Mouse (Mus musculus) midbrain, embryonic 13.5 days (tissue): ENCODE results near the gene Araf. TPM values are rescaled to one million over a fixed set of nuclear protein-coding genes. Genes with fewer than 3 reads are reported as not detected.

Source experiments
- ATAC-seq: fragments of 200-750 bp; cut with Nextera tagmentation; 2 replicates; pipeline ENCODE4 v1.8.0; 2017; ENCODE audit warnings: mild to moderate bottlenecking, moderate TSS enrichment, moderate library complexity
- H3K27ac ChIP-seq: fragments of 300-500 bp; sonication (generic); 2 replicates; pipeline ENCODE4 v1.5.1; 2015; ENCODE audit warnings: inconsistent platforms, mild to moderate bottlenecking, moderate library complexity
- H3K27me3 ChIP-seq: fragments of 300-500 bp; sonication (generic); 2 replicates; pipeline ENCODE4 v1.6.1; 2015; ENCODE audit warnings: mild to moderate bottlenecking, inconsistent platforms
- H3K36me3 ChIP-seq: fragments of 300-500 bp; sonication (generic); 2 replicates; pipeline ENCODE4 v1.6.1; 2015; ENCODE audit warnings: mild to moderate bottlenecking, inconsistent platforms
- H3K4me1 ChIP-seq: fragments of 300-500 bp; sonication (generic); replicated peaks from 2 replicates; pipeline ENCODE4 v1.6.1; 2015; ENCODE audit warnings: inconsistent platforms
- H3K4me2 ChIP-seq: fragments of 300-500 bp; sonication (generic); replicated peaks from 2 replicates; pipeline ENCODE4 v1.6.1; 2015; ENCODE audit warnings: moderate library complexity, mild to moderate bottlenecking, inconsistent platforms
- H3K4me3 ChIP-seq: fragments of 300-500 bp; sonication (generic); replicated peaks from 2 replicates; pipeline ENCODE4 v1.5.1; 2015; ENCODE audit warnings: mild to moderate bottlenecking, inconsistent platforms
- H3K9ac ChIP-seq: fragments of 300-500 bp; sonication (generic); replicated peaks from 2 replicates; pipeline ENCODE4 v1.6.1; 2015; ENCODE audit warnings: mild to moderate bottlenecking, inconsistent platforms
- H3K9me3 ChIP-seq: fragments of 300-500 bp; sonication (generic); 2 replicates; pipeline ENCODE4 v1.6.1; 2016; ENCODE audit warnings: mild to moderate bottlenecking, inconsistent platforms
- WGBS: fragments of 180-500 bp; shearing (Covaris S2); methylation state at CpG from one replicate; pipeline ENCODE4 v1.1.7; 2015; 5-methylcytosine and 5-hydroxymethylcytosine counted together
- polyA plus RNA-seq: library from polyadenylated mRNA; unstranded; fragments of >200 nt; fragmentation: Nextera tagmentation; extraction: Ambion mirVana; gene quantifications from 2 replicates; pipeline ENCODE4 v1.2.1, GENCODE M21; 2015

Araf gene
- polyA plus RNA-seq, 1 experiment from 2014 or later: 245 TPM

GRCm38 (mm10) chrX:20861453-20862104 lies 64.0 kb downstream of the Araf start:
- H3K27ac ChIP-seq: no peak overlapping the region
- H3K36me3 ChIP-seq: peaks cover 34% of the 10 kb centered on the region
- no peaks in the 10 kb centered on the region for H3K9me3 ChIP-seq
- no peaks in the 10 kb centered on the region for H3K27me3 ChIP-seq
- no peak for ATAC-seq
- 45% methylated on average over 5 of the region's 5 CpGs for WGBS
- H3K4me2 ChIP-seq: no peak overlapping the region
- no peak overlapping the region for H3K9ac ChIP-seq
- no peaks in the 10 kb centered on the region for H3K4me1 ChIP-seq
- no peak overlapping the region for H3K4me3 ChIP-seq

- WGBS: 39% methylated on average over 24 of the region's 29 CpGs
- Histone ChIP-seq H3K4me1 (no peaks in the 10 kb centered on the region), H3K36me3 (peaks cover 26% of the 10 kb centered on the region), H3K27me3 (no peaks in the 10 kb centered on the region), H3K9me3 (no peaks in the 10 kb centered on the region), H3K4me2 (no peak overlapping the region), H3K9ac (no peak overlapping the region), H3K4me3 (no peak overlapping the region), H3K27ac (no peak overlapping the region)
- peak; percentile 31; the same call in 1 of the 2 replicates for ATAC-seq
Observed at GRCm38 (mm10) chrX:20862105-20863065, 64.8 kb downstream of the Araf start.

DNA sequence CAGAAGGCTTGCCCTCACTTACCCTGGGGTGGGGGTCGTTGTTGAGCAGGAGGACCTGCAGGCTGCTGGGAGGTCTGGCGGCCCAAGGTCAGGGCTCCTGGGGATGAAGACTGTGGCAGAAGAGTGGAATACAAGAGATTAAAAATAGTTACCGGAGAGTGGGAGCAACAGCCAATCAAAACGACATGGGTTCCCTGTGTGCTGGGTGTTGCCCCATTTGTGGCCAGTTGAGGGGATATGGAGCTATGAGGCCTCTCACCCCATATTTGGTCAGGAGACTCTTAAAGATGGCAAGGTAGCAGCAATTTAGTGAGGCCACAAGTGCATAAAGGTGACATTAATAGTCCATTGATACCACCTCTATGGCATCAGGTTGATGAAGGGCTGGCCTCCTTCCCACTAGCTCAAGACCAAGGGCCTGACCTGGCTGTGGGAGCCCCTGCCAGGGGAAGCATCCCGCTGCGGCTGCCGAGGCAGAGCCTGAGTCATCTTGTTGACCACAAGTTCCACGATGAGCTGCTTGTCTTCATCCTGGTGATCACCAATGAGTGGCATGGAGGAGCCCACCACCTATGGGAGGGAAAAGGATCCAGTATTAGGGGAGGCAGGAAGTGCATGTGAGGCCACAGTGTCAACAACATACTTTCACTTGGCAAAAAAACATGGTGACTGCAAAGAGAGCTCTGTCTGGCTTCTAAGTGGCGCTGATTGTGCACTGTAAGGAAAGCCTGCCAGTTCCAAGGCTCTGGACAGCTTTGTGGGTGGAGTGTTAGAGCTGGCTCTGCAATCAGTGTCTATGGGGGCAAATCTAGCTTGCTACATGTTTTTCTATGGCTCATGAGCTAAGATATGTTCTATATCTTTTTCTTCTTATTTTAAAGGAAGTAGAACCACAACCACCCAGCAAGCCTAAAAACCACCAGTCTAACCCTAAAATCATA lies 65.8 kb downstream of the Araf start:
- H3K4me1 ChIP-seq: no peaks in the 10 kb centered on the region
- H3K9ac ChIP-seq: no peak overlapping the region
- no peaks in the 10 kb centered on the region for H3K27me3 ChIP-seq
- no peak overlapping the region for H3K27ac ChIP-seq
- H3K4me3 ChIP-seq: no peak overlapping the region
- H3K4me2 ChIP-seq: no peak overlapping the region
- peak; percentile 7; the same call in 1 of the 2 replicates for ATAC-seq
- 91% methylated on average over 9 of the region's 9 CpGs for WGBS
- peaks cover 17% of the 10 kb centered on the region for H3K36me3 ChIP-seq
- no peaks in the 10 kb centered on the region for H3K9me3 ChIP-seq

- no peaks in the 10 kb centered on the region for H3K27me3 ChIP-seq
- no peaks in the 10 kb centered on the region for H3K9me3 ChIP-seq
- H3K27ac ChIP-seq: no peak overlapping the region
- 76% methylated on average over 4 of the region's 4 CpGs for WGBS
- H3K9ac ChIP-seq: no peak overlapping the region
- peaks cover 6% of the 10 kb centered on the region; the same call in 1 of the 2 replicates for H3K36me3 ChIP-seq
- H3K4me1 ChIP-seq: no peaks in the 10 kb centered on the region
- H3K4me3 ChIP-seq: no peak overlapping the region
- no peak for ATAC-seq
- H3K4me2 ChIP-seq: no peak overlapping the region
Observed at GRCm38 (mm10) chrX:20868091-20868490, 70.5 kb downstream of the Araf start.

DNA sequence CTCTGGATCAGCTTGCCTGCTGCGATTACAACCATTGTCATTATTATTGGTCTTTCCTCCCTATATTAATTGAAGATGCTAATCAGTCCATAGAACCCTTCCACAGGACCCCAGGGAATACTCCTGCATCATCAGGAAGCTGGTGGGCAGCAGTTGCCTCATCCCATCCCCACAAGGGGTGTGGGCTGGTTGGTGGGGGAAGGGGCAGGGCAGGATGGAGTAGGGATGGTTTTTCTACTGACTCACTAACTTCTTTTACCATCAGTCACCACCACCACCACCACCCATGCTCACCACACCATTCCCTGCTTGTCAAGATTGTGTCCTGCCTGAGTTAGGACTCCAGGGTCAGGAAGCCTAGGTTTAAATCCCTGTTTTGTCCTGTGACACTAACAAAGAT lies 71.6 kb downstream of the Araf start:
- Histone ChIP-seq H3K27me3 (no peaks in the 10 kb centered on the region), H3K9me3 (no peaks in the 10 kb centered on the region), H3K4me3 (no peak overlapping the region), H3K9ac (no peak overlapping the region), H3K4me2 (no peak overlapping the region), H3K27ac (no peak overlapping the region), H3K36me3 (no peaks in the 10 kb centered on the region), H3K4me1 (no peaks in the 10 kb centered on the region)
- ATAC-seq: no peak
- 73% methylated on average over 1 of the region's 1 CpGs for WGBS

DNA sequence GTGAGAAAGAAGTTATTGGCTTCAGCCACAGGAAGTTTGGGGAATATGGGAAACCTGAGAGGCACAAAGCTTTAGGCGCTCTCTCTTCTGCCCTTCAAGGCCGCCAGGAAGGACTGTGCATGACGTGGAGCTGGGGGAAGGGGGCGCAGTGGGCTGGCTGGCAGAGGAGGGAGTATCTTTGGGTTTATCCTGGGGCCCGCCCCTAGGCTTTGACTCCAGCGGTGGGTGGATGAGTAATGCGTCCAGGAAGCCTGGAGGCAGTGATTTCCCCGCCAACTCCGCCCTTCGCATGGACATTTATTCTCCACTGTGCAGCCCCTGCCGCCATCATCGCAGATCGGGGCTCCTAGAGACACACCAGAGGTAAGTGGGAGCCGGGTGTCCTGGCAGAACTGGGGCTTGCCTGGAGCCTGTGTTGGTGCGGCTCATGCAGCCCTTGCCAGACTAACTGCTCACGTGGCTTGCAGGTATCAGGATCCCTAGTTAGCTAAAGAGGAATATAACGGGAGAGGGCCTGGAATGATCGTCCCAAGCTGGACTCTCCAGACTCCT lies 72.4 kb downstream of the Araf start, which contains the start of gene Timp1:
Gene Timp1, plus strand, starts transcription at position 205 of the 552 bp plus-strand sequence.
- Histone ChIP-seq H3K4me2 (peak within 1 kb of the TSS; percentile 27), H3K27me3 (no peaks in the 10 kb centered on the region), H3K4me3 (no peak within 1 kb of the TSS), H3K9me3 (no peaks in the 10 kb centered on the region), H3K27ac (no peak within 1 kb of the TSS), H3K9ac (no peak within 1 kb of the TSS), H3K36me3 (no peaks in the 10 kb centered on the region), H3K4me1 (no peaks in the 10 kb centered on the region)
- WGBS: 27% methylated on average over 18 of the region's 18 CpGs
- peak; percentile 66; the same call in 1 of the 2 replicates for ATAC-seq

GRCm38 (mm10) chrX:20872928-20873500 lies 75.4 kb downstream of the Araf start:
- H3K27me3 ChIP-seq: no peaks in the 10 kb centered on the region
- no peak overlapping the region for H3K4me3 ChIP-seq
- no peak for ATAC-seq
- H3K36me3 ChIP-seq: no peaks in the 10 kb centered on the region
- no peaks in the 10 kb centered on the region for H3K9me3 ChIP-seq
- WGBS: 36% methylated on average over 11 of the region's 11 CpGs
- H3K27ac ChIP-seq: no peak overlapping the region
- no peak overlapping the region for H3K4me2 ChIP-seq
- no peaks in the 10 kb centered on the region for H3K4me1 ChIP-seq
- H3K9ac ChIP-seq: no peak overlapping the region

DNA sequence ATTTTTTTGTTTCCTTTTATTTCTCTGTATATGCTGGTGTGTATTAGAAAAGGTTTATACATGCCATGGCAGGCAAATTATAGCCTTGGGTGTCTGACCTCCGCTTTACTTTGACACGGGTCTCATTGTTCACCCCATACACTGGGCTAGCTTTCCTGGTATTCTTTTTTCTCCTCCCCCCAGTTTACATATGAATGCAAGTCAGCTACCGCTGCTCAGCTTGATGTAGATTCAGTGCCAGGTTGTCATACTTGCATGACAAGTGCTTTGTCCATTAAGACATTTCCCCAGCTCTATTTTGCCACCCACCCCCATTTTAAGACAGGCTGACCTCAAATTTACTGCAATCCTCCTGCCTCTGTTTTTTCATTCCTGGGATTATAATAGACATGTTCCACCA lies 77.6 kb downstream of the Araf start:
- 24% methylated on average over 3 of the region's 3 CpGs for WGBS
- Histone ChIP-seq H3K9ac (no peak overlapping the region), H3K4me2 (no peak overlapping the region)

GRCm38 (mm10) chrX:20910074-20910473 lies 112.5 kb downstream of the Araf start:
- no peak for ATAC-seq
- 35% methylated on average over 3 of the region's 3 CpGs for WGBS
- H3K36me3 ChIP-seq: peaks cover 14% of the 10 kb centered on the region; the same call in 1 of the 2 replicates

More for the DNA sequence above, 77.6 kb downstream of the Araf start:
- Histone ChIP-seq H3K4me1 (no peaks in the 10 kb centered on the region), H3K9me3 (no peaks in the 10 kb centered on the region), H3K27me3 (no peaks in the 10 kb centered on the region), H3K27ac (no peak overlapping the region), H3K36me3 (no peaks in the 10 kb centered on the region), H3K4me3 (no peak overlapping the region)
- ATAC-seq: no peak

More at GRCm38 (mm10) chrX:20910074-20910473, 112.5 kb downstream of the Araf start:
- no peaks in the 10 kb centered on the region for H3K4me1 ChIP-seq
- no peak overlapping the region for H3K27ac ChIP-seq
- H3K27me3 ChIP-seq: no peaks in the 10 kb centered on the region
- no peaks in the 10 kb centered on the region for H3K9me3 ChIP-seq
- H3K9ac ChIP-seq: no peak overlapping the region
- H3K4me2 ChIP-seq: no peak overlapping the region
- H3K4me3 ChIP-seq: no peak overlapping the region
